In genomic region chr16:9132778-9133177, GRCm38 (mm10) we compare ENCODE assay signal across 31 mouse cellular contexts.
DNase-seq lines count a peak whose midpoint lies in the region; ATAC-seq and TF ChIP-seq lines count a peak whose summit lies in the region.
"Had no signal": no experiment of that assay in that cellular context is flagged by ENCODE, and none has a peak within 500 bp of the region (broad histone marks: within the 10 kb centered on the region; RNA-seq: fewer than 3 reads in every experiment).

No protein-coding gene starts in this region.

- H3K4me1 ChIP-seq in liver, embryonic 12.5 days: 0 out of 2 replicates have a peak, but pooled peaks cover 11% of the 10 kb centered on the region
- no peaks in the 10 kb centered on the region for H3K4me1 ChIP-seq in liver, postnatal 0 days (ENCODE audit: insufficient read depth)
- H3K4me1 ChIP-seq in E14TG2a.4 (replicated peaks; ENCODE audit: low read depth, low read length) (peaks cover 76% of the 10 kb centered on the region), MEL (ENCODE audit: control insufficient read depth in 1 of 2, insufficient read depth in 2 of 2, low read length in 2 of 2) (peaks cover 6 to 9% of the 10 kb centered on the region in 2 experiments)
- no peaks in the 10 kb centered on the region for H3K4me1 ChIP-seq in forebrain, embryonic 15.5 days
- H3K4me1 ChIP-seq: embryonic facial prominence, embryonic 13.5 days; forebrain, embryonic 10.5 days; hindbrain, embryonic 13.5 days; limb, embryonic 10.5 days; limb, embryonic 15.5 days; stomach, embryonic 15.5 days had no signal

- no peaks in the 10 kb centered on the region for H3K9me3 ChIP-seq in liver, embryonic 12.5 days (replicated peaks)
- H3K9me3 ChIP-seq in liver, postnatal 0 days (ENCODE audit: low read length): no peaks in the 10 kb centered on the region
- H3K9me3 ChIP-seq in E14TG2a.4 (ENCODE audit: low read length) (no peaks in the 10 kb centered on the region), MEL (replicated peaks; ENCODE audit: insufficient read depth, low read length) (no peaks in the 10 kb centered on the region)
- H3K9me3 ChIP-seq in forebrain, embryonic 15.5 days: no peaks in the 10 kb centered on the region
- H3K9me3 ChIP-seq: embryonic facial prominence, embryonic 13.5 days; forebrain, embryonic 10.5 days; hindbrain, embryonic 13.5 days; limb, embryonic 10.5 days; limb, embryonic 15.5 days; stomach, embryonic 15.5 days had no signal

- no peak for DNase-seq in liver, postnatal 0 days
- DNase-seq in MEL (ENCODE audit: low read depth, low spot score): peak; percentile 66
- no peak for DNase-seq in gastrocnemius, adult 2 months
- no peak for DNase-seq in layer of hippocampus, adult 8-10 months (ENCODE audit: low spot score in 2 of 2)
- DNase-seq: adrenal gland, postnatal 14 days; cerebellum, adult 11-12 months; cerebellum, adult 9-11 months; heart, postnatal 4 days; kidney, adult 8-10 months; kidney, postnatal 4 days; layer of hippocampus, postnatal 36 days; lung, adult 2 months; lung, postnatal 10 days; midbrain, embryonic 14.5 days; right cerebral cortex, postnatal 25 days; thymus, postnatal 36 days had no signal

- H3K4me3 ChIP-seq in liver, embryonic 12.5 days: no peak overlapping the region
- no peak overlapping the region for H3K4me3 ChIP-seq in liver, postnatal 0 days (ENCODE audit: low read depth, low read length)
- peak overlapping the region; percentile 75 for H3K4me3 ChIP-seq in E14TG2a.4 (replicated peaks; ENCODE audit: low read length)
- H3K4me3 ChIP-seq in MEL (ENCODE audit: control insufficient read depth in 1 of 2, insufficient read depth in 1 of 2, low read depth in 2 of 2, low read length in 2 of 2): no peak overlapping the region
- H3K4me3 ChIP-seq in gastrocnemius, adult 2 months: no peak overlapping the region
- no peak overlapping the region for H3K4me3 ChIP-seq in forebrain, embryonic 15.5 days
- H3K4me3 ChIP-seq: embryonic facial prominence, embryonic 13.5 days; forebrain, embryonic 10.5 days; hindbrain, embryonic 13.5 days; limb, embryonic 10.5 days; limb, embryonic 15.5 days; stomach, embryonic 15.5 days had no signal

- no peak for ATAC-seq in liver, embryonic 12.5 days
- no peak for ATAC-seq in liver, postnatal 0 days
- ATAC-seq in forebrain, embryonic 15.5 days (replicated peaks): no peak
- ATAC-seq: CD4-positive, CD25-positive, alpha-beta regulatory T cell, adult 4 months; forebrain, embryonic 16.5 days; intestine, embryonic 16.5 days had no signal

- no peak overlapping the region for H3K9ac ChIP-seq in liver, embryonic 12.5 days
- H3K9ac ChIP-seq in liver, postnatal 0 days (replicated peaks): no peak overlapping the region
- no peak overlapping the region for H3K9ac ChIP-seq in MEL (ENCODE audit: control insufficient read depth, low read depth, low read length, poor library complexity, severe bottlenecking)
- H3K9ac ChIP-seq in forebrain, embryonic 15.5 days (replicated peaks): no peak overlapping the region
- H3K9ac ChIP-seq: embryonic facial prominence, embryonic 13.5 days; hindbrain, embryonic 13.5 days; limb, embryonic 15.5 days; stomach, embryonic 15.5 days had no signal

- no peak for TF ChIP-seq POLR2A in MEL (IDR thresholded peaks at IDR 0.05; ENCODE audit: control insufficient read depth in 1 of 2, insufficient read depth in 1 of 2, low read depth in 1 of 2, low read length in 2 of 2, poor library complexity in 1 of 2)

- H3K36me3 ChIP-seq in liver, embryonic 12.5 days: no peaks in the 10 kb centered on the region
- H3K36me3 ChIP-seq in liver, postnatal 0 days (replicated peaks; ENCODE audit: insufficient read depth, low read length): no peaks in the 10 kb centered on the region
- peaks cover 22% of the 10 kb centered on the region for H3K36me3 ChIP-seq in E14TG2a.4 (ENCODE audit: insufficient read depth, low read length)
- H3K36me3 ChIP-seq in MEL (ENCODE audit: control insufficient read depth in 1 of 2, insufficient read depth in 2 of 2, low read length in 2 of 2): peaks cover 0 to 8% of the 10 kb centered on the region in 2 experiments; a peak in 2 of 4 replicates
- no peaks in the 10 kb centered on the region for H3K36me3 ChIP-seq in forebrain, embryonic 15.5 days
- H3K36me3 ChIP-seq: embryonic facial prominence, embryonic 13.5 days; forebrain, embryonic 10.5 days; hindbrain, embryonic 13.5 days; limb, embryonic 10.5 days; limb, embryonic 15.5 days; stomach, embryonic 15.5 days had no signal

- TF ChIP-seq CTCF in liver, postnatal 0 days (IDR thresholded peaks at IDR 0.05; ENCODE audit: low read depth): no peak
- TF ChIP-seq CTCF in E14TG2a.4 (conservative IDR thresholded peaks at IDR 0.05; ENCODE audit: low read length) (no peak), MEL (IDR thresholded peaks at IDR 0.05 in 2 of 3, conservative IDR thresholded peaks at IDR 0.05 in 1 of 3; ENCODE audit: control insufficient read depth in 1 of 3, insufficient read depth in 1 of 3, low read depth in 2 of 3, low read length in 3 of 3, poor library complexity in 1 of 3, severe bottlenecking in 1 of 3) (no peak)
- no peak for TF ChIP-seq CTCF in gastrocnemius, adult 2 months (IDR thresholded peaks at IDR 0.05)

- peak overlapping the region; percentile 0; the same call in 1 of the 2 replicates for H3K27ac ChIP-seq in liver, embryonic 12.5 days
- no peak overlapping the region for H3K27ac ChIP-seq in liver, postnatal 0 days (ENCODE audit: low read depth)
- H3K27ac ChIP-seq in MEL (ENCODE audit: control insufficient read depth, low read depth, low read length): no peak overlapping the region
- no peak overlapping the region for H3K27ac ChIP-seq in gastrocnemius, adult 2 months
- no peak overlapping the region for H3K27ac ChIP-seq in forebrain, embryonic 15.5 days (replicated peaks)
- H3K27ac ChIP-seq: embryonic facial prominence, embryonic 13.5 days; forebrain, embryonic 10.5 days; hindbrain, embryonic 13.5 days; kidney, postnatal 0 days; limb, embryonic 10.5 days; limb, embryonic 15.5 days; macrophage; stomach, embryonic 15.5 days had no signal

- no peaks in the 10 kb centered on the region for H3K27me3 ChIP-seq in liver, embryonic 12.5 days (replicated peaks)
- no peaks in the 10 kb centered on the region for H3K27me3 ChIP-seq in liver, postnatal 0 days (ENCODE audit: insufficient read depth, low read length)
- no peaks in the 10 kb centered on the region for H3K27me3 ChIP-seq in E14TG2a.4 (ENCODE audit: insufficient read depth, low read length)
- H3K27me3 ChIP-seq in MEL (ENCODE audit: control insufficient read depth in 1 of 2, insufficient read depth in 2 of 2, low read length in 2 of 2): no peaks in the 10 kb centered on the region
- no peaks in the 10 kb centered on the region for H3K27me3 ChIP-seq in forebrain, embryonic 15.5 days
- H3K27me3 ChIP-seq: embryonic facial prominence, embryonic 13.5 days; hindbrain, embryonic 13.5 days; limb, embryonic 15.5 days; stomach, embryonic 15.5 days had no signal

- no peak overlapping the region for H3K4me2 ChIP-seq in liver, embryonic 12.5 days
- H3K4me2 ChIP-seq in liver, postnatal 0 days (ENCODE audit: low read depth, low read length): no peak overlapping the region
- H3K4me2 ChIP-seq in forebrain, embryonic 15.5 days (replicated peaks): no peak overlapping the region
- H3K4me2 ChIP-seq: embryonic facial prominence, embryonic 13.5 days; heart, embryonic 11.5 days; hindbrain, embryonic 13.5 days; limb, embryonic 15.5 days; stomach, embryonic 15.5 days had no signal

- no peak for TF ChIP-seq RAD21 in MEL (IDR thresholded peaks at IDR 0.05; ENCODE audit: low read depth, low read length)

- intact Hi-C loops in gastrocnemius, adult 2 months (cut with DNase I): no loop called here

- no peaks in the 10 kb centered on the region for H3K79me2 ChIP-seq in MEL (ENCODE audit: control insufficient read depth, insufficient read depth, low read length, poor library complexity)

- TF ChIP-seq EP300 in liver, postnatal 0 days (IDR thresholded peaks at IDR 0.05; ENCODE audit: low read depth): no peak
- TF ChIP-seq EP300 in MEL (IDR thresholded peaks at IDR 0.05; ENCODE audit: low read depth in 1 of 2, low read length in 2 of 2): 0 out of 4 replicates have a peak, but pooled peaks of 1 of the 2 experiments have one; percentile 13

TF ChIP-seq in MEL, 35 proteins besides CTCF, POLR2A, EP300 and RAD21:
- TF ChIP-seq TAL1 (IDR thresholded peaks at IDR 0.05; ENCODE audit: low read length): no peak
- TF ChIP-seq TBP (IDR thresholded peaks at IDR 0.05; ENCODE audit: low read depth, low read length): no peak
- no peak for TF ChIP-seq BHLHE40 (IDR thresholded peaks at IDR 0.05; ENCODE audit: borderline replicate concordance, low read depth, low read length)
- no peak for TF ChIP-seq MYC (IDR thresholded peaks at IDR 0.05; ENCODE audit: low read depth, low read length)
TF ChIP-seq in MEL: peak in this region for 0.
